Mouse (Mus musculus): ENCODE results near the gene Rabl6.

GRCm38 (mm10) chr2:25551186-25551585, 57.1 kb downstream of the Rabl6 start:
- TF ChIP-seq CTCF (conservative IDR thresholded peaks at IDR 0.05; ENCODE audit: low read length) (peak; percentile 54), NANOG (IDR thresholded peaks at IDR 0.05; ENCODE audit: borderline replicate concordance, low read length) (no peak)

All from E14TG2a.4 (cell line).